Mouse (Mus musculus) urinary bladder, adult 2 months (tissue): Measurements from ENCODE around the gene Kansl1. TPM values are rescaled to one million over a fixed set of nuclear protein-coding genes. Genes with fewer than 3 reads are reported as not detected.

Source experiments
- DNase-seq: peaks from one replicate; pipeline ENCODE4 v3.0.0; 2022; ENCODE audit warnings: low spot score
- polyA plus RNA-seq: library from polyadenylated mRNA; depleted of rRNA; stranded (reverse); fragments of >200 nt; gene quantifications from 2 replicates; pipeline ENCODE4 v1.2.3, GENCODE M21; 2012

Kansl1 gene
- polyA plus RNA-seq, 1 experiment = 44.5 TPM

- no peak for DNase-seq
Observed at GRCm38 (mm10) chr11:104363823-104364600, 104.6 kb downstream of the Kansl1 start.

- DNase-seq = no peak
Observed at GRCm38 (mm10) chr11:104362704-104363103, 106.0 kb downstream of the Kansl1 start.

- DNase-seq = no peak
Observed at GRCm38 (mm10) chr11:104361790-104362189, 106.9 kb downstream of the Kansl1 start.

DNA sequence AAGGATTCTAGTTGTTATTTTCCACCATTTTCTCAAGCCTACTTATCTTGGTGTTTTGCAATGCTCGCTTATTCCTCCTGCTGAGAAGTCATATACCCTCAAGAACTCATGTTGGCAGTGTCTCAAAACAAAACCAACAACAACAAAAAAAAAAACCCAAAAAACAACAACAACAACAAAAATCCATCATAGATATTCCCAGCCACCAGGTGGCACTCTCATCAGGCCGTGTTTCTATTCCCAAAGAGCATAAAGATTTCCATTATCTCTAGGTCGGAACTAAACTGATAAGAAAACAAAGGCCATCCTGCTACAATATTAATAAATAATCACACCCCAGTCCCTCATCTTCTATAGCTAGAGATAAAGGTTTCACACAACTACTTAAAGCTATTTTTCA lies 121.7 kb downstream of the Kansl1 start:
- no peak for DNase-seq

DNA sequence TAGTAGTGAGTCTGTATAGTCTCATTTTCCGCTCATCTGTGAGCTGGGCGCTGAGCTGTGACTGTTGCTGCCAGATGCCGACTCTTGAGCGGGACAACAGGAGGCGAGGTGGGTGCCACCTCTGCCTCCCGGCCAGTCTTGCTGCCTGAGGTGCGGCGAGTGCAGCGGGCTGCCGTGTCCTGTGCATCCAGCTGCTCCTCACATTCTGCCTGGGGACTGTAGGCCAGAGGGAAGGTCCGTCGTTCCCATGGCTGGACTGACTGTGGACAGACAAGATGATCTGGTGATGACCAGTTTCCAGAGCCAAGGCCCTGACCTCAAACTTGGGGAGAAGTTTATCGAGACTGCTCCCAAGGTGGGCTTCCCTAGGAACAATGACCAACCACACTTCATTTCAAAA lies 133.7 kb downstream of the Kansl1 start:
- DNase-seq = no peak

DNA sequence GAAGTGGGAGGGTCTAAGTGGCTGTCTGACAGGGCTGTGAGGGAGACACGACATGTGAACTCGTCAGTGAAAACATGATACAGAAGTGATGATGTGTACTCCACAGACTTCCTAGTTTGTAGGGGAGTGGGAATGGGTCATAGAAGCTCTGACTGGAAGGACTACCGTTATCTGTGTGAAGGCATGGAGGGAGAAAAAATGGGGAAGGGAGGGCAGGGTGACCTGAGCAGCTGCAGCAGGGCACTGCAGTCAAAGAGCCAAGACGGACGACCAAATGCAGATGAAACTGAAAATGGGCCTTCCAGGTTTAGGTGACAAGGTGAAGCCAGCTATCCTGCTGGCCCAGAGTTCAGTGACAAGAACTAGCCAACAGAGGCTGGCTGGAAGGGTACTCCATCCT lies 134.5 kb downstream of the Kansl1 start:
- no peak for DNase-seq

- DNase-seq = no peak
Observed at GRCm38 (mm10) chr11:104332105-104332504, 136.6 kb downstream of the Kansl1 start.

DNA sequence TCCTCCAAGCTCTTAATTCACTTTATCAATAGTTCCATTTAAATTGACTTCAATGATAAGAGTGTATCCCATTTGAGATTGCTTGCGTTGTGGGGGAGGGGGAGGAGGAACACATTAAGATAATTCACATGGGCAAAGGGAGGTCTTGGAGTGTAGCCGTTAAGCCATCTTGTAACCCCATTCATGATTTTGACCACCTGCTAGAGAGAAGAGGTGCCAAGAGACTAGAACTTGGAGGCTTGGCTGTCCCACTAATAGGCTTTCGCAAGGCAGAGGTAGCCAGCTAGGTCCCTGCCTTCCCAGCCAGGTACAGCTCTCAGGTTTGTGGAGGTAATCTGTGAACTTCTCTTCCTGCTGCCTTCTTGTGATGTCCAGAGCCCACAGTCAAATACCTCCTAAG lies 137.5 kb downstream of the Kansl1 start:
- no peak for DNase-seq

DNA sequence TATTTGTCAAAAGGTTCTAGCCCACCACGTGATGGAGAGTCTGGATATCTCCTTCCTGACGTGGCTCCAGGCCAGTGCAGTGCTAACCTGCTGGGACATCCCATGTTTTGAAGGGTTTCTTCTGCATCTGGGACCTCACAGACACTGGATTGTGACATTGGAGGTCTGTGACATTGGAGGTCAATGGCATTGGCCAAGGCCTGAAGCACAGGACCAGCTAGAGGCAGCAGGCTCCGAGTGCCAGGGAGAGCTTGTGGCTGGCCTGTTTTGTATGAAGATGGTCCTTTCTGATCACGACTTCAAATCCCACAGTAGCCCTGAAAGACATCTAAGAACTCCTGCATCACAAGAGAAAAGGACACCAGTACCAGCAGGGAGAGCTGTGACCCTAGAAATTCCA lies 138.5 kb downstream of the Kansl1 start:
- no peak for DNase-seq

GRCm38 (mm10) chr11:104329185-104329926 lies 139.3 kb downstream of the Kansl1 start:
- DNase-seq = no peak

GRCm38 (mm10) chr11:104327946-104328345 lies 140.7 kb downstream of the Kansl1 start:
- no peak for DNase-seq

DNA sequence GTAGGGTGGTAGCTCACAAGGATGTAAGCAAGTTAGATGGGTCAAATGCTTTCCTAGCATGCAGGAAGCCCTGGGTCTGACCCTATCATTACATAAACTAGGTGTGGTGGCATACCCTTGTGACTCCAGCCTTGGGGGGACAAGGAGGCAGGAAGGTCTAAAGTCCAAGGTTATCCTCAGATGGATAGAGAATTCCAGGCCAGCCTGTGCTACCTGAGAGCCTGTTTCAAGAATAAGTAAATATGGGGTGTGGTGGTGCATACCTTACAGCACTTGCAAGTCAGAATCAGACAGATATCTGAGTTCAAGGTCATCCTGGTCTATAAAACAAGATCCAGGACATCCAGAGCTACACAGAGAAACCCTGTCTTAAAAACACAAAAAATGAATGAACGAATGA lies 141.2 kb downstream of the Kansl1 start:
- DNase-seq = no peak

DNA sequence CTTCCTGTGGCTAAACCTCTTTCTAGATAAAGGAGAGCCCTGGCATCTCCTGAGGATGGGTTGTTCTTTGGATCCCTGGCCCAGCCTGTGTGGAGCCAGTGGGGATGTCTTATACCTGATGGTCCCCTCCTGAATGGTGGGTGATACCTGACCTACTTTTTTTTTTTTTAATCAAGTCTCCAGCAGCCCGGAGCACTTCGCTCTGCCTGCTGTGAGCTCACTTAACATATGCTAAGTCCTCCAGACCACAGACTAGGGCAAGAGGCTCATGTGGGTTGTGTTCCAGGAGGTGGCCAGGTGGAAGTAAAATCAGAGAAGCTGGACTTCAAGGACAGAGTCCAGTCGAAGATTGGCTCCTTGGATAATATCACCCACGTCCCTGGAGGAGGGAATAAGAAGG lies 146.5 kb downstream of the Kansl1 start:
- no peak for DNase-seq

- no peak for DNase-seq
Observed at GRCm38 (mm10) chr11:104320511-104320910, 148.2 kb downstream of the Kansl1 start.

DNA sequence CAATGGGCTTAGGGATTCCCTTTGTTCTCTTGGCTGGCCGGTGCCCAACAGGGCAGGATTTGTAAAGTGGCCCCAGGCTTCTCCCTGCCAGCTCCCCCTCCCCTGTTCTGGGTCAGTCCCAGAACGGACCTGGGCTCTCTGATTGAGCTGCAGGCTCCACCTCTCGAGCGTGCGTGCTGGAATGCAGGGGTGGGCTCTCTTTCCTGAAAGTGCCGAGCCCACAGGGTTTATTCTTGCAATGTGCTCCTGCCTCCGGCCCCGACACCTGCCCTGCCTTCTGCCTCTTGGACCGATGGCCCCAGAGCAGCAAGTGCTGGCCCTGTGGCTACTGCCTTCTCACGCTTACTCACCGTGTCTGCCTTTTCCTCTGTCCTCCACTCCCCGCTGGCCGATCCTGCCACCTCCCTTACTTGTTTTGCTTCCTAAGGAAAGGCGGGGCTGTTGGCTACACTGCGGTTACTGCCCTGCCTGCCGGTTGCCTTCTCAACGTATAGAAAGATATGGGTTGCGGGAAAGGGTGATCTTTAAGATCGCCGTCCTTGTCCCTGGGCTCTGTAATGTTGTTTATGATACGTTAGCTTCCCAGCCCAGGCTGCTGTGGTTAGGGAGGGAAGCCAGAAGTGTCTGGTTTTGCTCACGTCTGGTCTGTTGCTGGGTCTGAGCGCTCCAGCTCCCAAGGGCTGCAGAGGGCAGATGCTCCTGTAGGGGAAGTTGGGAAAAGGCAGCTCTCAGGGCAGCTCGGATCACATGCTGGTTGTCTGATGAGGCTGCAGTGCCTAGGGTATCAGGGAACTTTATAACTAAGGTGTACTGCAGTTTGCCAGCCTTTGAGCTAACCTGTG lies 149.5 kb downstream of the Kansl1 start:
- no peak for DNase-seq

GRCm38 (mm10) chr11:104317631-104318030 lies 151.0 kb downstream of the Kansl1 start:
- DNase-seq = no peak

DNA sequence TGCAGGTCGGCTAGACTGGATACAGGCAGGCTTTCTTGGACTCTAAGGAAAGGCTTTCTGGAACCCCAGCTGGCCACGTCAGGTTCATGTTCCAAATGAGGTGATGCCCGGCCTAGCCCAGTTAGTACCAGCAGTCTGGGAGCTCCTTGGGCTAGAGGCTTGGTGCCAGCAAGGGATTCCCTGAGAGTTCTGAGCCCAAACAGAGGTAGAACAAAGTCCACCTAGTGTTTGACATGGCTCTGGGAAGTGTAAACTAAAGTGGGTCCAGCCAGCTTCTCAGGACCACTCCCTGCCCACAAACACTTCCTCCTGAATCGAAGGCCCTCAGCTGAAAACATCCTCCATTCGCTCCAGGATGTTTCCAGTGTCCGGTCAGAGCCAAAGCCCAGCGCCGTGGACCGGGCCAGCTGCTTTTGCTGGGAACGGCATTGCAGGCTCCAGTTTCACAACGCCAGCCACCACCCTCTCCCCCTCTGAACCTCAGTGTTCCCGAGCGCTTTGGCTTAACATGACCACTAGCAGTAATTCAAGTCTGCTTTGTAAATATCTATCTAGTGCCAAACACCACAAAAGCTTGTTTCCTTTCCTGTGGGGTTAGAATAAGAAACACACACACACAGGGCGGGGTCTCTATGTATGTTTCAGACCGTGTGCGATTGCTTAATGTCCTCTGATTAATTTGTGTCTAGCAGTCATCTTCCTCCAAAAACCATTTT lies 151.8 kb downstream of the Kansl1 start:
- DNase-seq = no peak

GRCm38 (mm10) chr11:104315703-104316102 lies 153.0 kb downstream of the Kansl1 start:
- DNase-seq = no peak

GRCm38 (mm10) chr11:104311643-104312042 lies 157.0 kb downstream of the Kansl1 start:
- DNase-seq = no peak

DNA sequence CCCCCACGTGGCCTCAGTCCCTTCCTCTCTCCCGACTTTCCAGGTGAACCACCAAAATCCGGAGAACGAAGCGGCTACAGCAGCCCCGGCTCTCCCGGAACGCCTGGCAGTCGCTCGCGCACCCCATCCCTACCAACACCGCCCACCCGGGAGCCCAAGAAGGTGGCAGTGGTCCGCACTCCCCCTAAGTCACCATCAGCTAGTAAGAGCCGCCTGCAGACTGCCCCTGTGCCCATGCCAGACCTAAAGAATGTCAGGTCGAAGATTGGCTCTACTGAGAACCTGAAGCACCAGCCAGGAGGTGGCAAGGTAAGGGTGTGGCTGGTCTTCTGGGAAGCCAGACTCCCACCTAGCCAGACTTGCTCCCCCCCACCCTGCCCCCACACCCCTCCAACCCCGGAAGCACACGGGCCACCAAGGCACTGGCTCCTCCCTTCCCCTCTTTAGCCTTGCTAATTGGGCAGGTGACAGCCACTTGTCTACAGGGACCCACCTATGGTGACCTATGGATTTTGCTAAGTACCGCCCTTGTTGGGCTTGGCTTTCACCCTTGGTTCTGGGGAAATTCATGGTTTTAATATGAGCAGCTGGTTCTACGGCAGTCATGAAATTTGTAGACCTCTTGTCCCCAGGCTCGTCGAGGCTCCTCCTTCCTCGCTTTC lies 158.3 kb downstream of the Kansl1 start:
- DNase-seq = no peak
